1 mouse cellular context compared by ENCODE assay signal in genomic region chr16:32124444-32125335, GRCm38 (mm10).
TF ChIP-seq lines count a peak whose summit lies in the region.

No protein-coding gene starts in this region.

TF ChIP-seq in CH12.LX, 34 proteins besides CTCF, POLR2A, EP300 and RAD21 (continued from another document):
- TF ChIP-seq ZKSCAN1 (IDR thresholded peaks at IDR 0.05; ENCODE audit: borderline replicate concordance, low read depth, low read length) (no peak), USF1 (IDR thresholded peaks at IDR 0.05; ENCODE audit: low read depth, low read length) (no peak), RCOR1 (conservative IDR thresholded peaks at IDR 0.05; ENCODE audit: low read depth, low read length) (peak; percentile 87; the same call in 1 of the 2 replicates), CHD2 (IDR thresholded peaks at IDR 0.05; ENCODE audit: low read length) (peak; percentile 58), JUN (IDR thresholded peaks at IDR 0.05; ENCODE audit: insufficient read depth, low read depth, low read length) (peak; percentile 80), PAX5 (IDR thresholded peaks at IDR 0.05; ENCODE audit: low read length) (no peak), KAT2A (IDR thresholded peaks at IDR 0.05; ENCODE audit: insufficient replicate concordance, low read length) (peak; percentile 89), JUND (conservative IDR thresholded peaks at IDR 0.05; ENCODE audit: low read depth, low read length) (peak; percentile 94), USF2 (conservative IDR thresholded peaks at IDR 0.05; ENCODE audit: low read depth, low read length) (no peak), TCF12 (IDR thresholded peaks at IDR 0.05; ENCODE audit: low read depth, low read length) (peak; percentile 82), MAX (IDR thresholded peaks at IDR 0.05; ENCODE audit: low read length) (peak; percentile 38; the same call in 1 of the 2 replicates), MEF2A (IDR thresholded peaks at IDR 0.05; ENCODE audit: borderline replicate concordance, low read depth, low read length) (peak; percentile 92), ZNF384 (IDR thresholded peaks at IDR 0.05; ENCODE audit: low read depth, low read length) (0 out of 2 replicates have a peak, but pooled peaks have one; percentile 38), UBTF (IDR thresholded peaks at IDR 0.05; ENCODE audit: low read depth, low read length) (0 out of 2 replicates have a peak, but pooled peaks have one; percentile 53), ETS1 (conservative IDR thresholded peaks at IDR 0.05; ENCODE audit: low read depth, low read length) (peak; percentile 93), MAFK (IDR thresholded peaks at IDR 0.05; ENCODE audit: insufficient replicate concordance, low read length) (peak; percentile 56; the same call in 1 of the 2 replicates), ZMIZ1 (IDR thresholded peaks at IDR 0.05; ENCODE audit: low read depth, low read length) (no peak), CHD1 (IDR thresholded peaks at IDR 0.05; ENCODE audit: low read depth, low read length) (no peak), SIN3A (IDR thresholded peaks at IDR 0.05; ENCODE audit: low read length) (peak; percentile 88; the same call in 1 of the 2 replicates), MAZ (IDR thresholded peaks at IDR 0.05; ENCODE audit: low read depth, low read length) (no peak; the same call in 1 of the 2 replicates), MXI1 (IDR thresholded peaks at IDR 0.05; ENCODE audit: low read depth, low read length) (no peak; the same call in 1 of the 2 replicates), TBP (conservative IDR thresholded peaks at IDR 0.05; ENCODE audit: low read depth, low read length) (0 out of 2 replicates have a peak, but pooled peaks have one; percentile 50), GABPA (IDR thresholded peaks at IDR 0.05; ENCODE audit: insufficient replicate concordance, low read depth, low read length) (no peak), NRF1 (IDR thresholded peaks at IDR 0.05; ENCODE audit: low read depth, low read length) (0 out of 2 replicates have a peak, but pooled peaks have one; percentile 22), SMC3 (IDR thresholded peaks at IDR 0.05; ENCODE audit: low read depth, low read length) (no peak), IRF4 (IDR thresholded peaks at IDR 0.05; ENCODE audit: low read depth, low read length) (peak; percentile 100), BHLHE40 (IDR thresholded peaks at IDR 0.05; ENCODE audit: low read depth, low read length) (peak; percentile 81), HCFC1 (IDR thresholded peaks at IDR 0.05; ENCODE audit: low read depth, low read length) (no peak), ZC3H11A (IDR thresholded peaks at IDR 0.05; ENCODE audit: low read depth, low read length) (no peak), ELF1 (IDR thresholded peaks at IDR 0.05; ENCODE audit: low read depth, low read length) (peak; percentile 59), NELFE (IDR thresholded peaks at IDR 0.05; ENCODE audit: low read depth, low read length) (no peak)
